Mouse (Mus musculus): Measurements from ENCODE around the gene Srp54b.
"Not testable (repeated sequence)": the region's sequence is repeated elsewhere in the genome, so short reads cannot be mapped to it uniquely, and the experiment has no call there.

The Srp54b gene

DNA sequence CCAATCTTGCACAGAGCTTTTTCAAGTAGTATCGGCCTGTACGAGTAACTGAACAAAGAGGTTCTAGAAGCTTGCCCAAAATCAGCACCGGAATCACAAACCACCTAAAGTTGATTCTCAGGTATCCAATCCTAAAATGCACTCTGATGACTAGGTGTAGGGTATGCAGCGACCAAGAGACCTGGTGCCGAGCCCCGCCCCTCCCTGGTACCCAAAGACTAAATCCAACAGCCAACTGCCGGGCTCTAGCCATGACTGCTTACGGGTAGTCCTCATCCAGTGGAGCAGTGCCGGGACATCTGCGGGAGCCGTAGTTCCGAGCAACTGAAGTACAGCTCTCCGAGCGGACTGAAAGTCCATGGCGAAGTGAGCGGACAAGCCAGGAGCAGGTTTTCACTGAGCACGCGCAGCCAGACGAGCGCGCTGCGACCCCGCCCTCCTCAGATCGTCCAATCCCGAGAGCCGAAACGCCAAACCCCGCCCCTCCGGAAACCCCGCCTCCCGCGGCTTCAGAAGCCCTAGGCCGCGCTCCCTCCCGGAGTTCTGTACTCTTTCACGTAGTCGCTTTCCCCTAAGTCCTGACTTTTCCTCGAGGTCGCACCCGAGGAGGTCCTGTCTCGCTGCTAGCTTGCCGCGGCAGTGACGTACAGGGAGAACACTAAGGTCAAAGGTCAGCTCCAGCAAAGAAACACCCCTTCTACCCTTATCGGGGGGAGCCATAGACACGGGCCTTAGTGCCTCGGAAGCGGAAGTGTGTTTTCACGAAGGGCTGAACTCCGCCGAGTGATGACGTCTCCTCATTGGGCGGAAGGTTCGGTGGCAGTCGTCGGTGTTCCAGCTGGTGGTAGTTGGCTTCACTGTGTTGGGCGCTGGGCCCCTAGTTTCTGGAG lies at the start of gene Srp54b:
Gene Srp54b, plus strand, starts transcription at position 546 of the 890 bp plus-strand sequence.
- DNase-seq (ENCODE audit: low spot score in 2 of 2) = not testable (repeated sequence)

DNA sequence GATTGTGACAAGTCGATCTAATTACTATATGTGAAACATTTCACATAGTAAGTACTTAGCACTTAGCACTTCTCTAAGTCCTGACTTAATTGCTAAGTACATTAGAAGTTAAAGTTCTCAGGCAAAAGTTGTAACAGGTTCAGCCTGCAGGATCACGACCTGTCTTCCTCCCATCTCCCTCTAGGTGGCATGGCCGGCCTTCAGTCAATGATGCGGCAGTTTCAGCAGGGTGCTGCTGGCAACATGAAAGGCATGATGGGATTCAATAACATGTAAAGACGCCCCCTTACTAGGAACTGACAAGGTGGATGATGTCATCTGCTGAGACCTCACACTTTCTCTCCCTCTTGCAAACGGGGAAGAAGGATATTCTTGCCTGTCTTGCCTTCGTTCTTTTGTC lies 42.3 kb upstream of the Srp54b start:
- DNase-seq (ENCODE audit: low spot score in 2 of 2) = not testable (repeated sequence)

DNA sequence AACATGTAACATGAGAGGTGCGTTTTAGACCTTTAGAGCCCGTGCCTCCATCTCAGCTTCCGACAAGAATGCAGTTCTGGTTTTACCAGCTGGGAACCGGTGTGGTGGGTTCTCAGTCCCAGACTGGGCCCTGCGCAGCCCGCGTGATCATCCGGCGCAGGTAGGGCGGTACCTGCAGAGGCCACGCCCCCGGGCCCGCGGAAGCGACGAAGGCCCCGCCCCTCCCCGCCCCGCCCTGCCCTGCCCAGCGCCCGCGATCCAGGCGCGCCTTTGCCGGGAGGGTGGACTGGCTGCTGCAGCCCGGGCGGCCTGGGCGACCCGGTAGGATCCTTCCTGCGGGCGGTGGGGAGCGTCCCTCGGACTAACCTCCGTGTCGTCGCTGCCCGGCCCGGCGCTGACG lies 30.7 kb upstream of the Srp54b start, which contains the start of gene Fam177a:
Gene Fam177a, plus strand, starts transcription at position 228 of the 400 bp plus-strand sequence.
- not testable (repeated sequence) for DNase-seq (ENCODE audit: low spot score in 2 of 2)

DNA sequence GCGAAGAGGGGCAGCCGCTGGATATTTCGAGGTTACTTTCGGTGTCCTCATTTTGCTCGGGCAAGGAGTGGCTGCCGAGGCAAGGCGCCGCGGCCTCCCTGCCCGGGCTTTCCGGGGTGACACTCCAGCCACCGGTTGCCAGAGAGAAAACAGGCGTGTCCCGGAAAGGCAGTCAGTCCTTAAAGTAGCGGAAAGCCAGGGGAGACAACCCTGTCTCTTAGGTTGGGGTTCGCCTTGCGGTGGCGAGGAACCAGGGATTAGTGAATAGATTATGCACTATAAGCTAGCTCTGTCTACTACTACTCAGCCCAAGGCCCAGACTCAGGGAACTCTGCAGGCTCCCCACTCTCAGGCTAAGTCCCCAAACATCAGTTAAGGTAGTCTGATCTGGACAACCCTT lies 30.2 kb upstream of the Srp54b start:
- not testable (repeated sequence) for DNase-seq (ENCODE audit: low spot score in 2 of 2)

DNA sequence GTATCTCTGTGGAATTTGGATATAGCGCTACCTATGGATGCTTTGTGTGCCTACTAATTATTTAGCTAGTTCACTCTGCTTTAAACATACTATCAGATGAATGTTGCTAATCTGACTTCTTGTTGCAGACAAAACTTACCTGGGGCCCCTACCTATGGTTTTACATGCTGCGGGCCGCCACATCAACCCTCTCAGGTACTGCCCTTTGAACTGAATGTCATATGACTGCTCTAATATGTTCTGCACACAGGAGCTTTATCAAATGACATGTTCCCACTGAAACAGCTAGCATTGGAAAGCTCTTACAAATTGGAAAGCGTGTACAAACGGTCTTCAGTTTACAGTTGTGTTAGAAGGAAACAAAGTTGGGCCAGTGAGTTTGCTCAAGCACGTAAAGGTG lies 19.4 kb upstream of the Srp54b start:
- not testable (repeated sequence) for DNase-seq (ENCODE audit: low spot score in 2 of 2)

DNA sequence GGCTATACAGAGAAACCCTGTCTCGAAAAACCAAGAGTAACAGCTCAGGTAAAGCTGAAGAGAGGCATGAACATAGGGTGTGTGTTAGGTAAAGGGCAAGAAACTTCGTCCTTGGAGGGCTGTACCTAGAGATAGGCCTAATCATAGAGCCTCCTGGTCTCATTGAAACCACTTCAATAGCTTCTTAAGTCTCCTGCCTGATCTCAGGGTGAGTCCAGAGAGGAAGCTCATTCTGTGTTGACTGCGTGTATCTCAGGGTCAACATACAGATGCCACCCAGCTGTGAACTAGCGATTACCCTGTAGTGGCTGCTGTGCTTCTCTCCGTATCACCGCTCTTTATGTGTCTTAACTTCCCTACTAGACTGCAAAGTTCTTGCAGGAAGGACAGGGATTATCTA lies 17.0 kb upstream of the Srp54b start:
- DNase-seq (ENCODE audit: low spot score in 2 of 2) = not testable (repeated sequence)

DNA sequence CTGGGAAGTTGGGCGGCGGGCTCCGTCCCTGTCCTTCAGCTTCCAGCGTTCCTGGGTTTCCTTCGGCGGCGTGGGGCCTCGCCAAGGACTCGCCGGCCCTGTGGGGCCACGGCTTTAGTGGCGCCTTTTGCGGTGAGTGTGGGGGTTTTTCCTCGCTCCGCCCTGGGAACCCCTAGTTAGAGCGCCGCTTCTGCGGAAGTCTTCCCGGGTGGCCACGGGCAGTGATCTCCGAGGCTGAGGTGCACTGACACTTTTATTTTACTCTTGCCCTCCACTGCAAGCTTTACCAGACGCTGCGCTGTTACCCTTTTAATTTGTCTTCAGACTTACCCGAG lies 512 bp downstream of the Srp54b start:
- not testable (repeated sequence) for DNase-seq (ENCODE audit: low spot score in 2 of 2)

DNA sequence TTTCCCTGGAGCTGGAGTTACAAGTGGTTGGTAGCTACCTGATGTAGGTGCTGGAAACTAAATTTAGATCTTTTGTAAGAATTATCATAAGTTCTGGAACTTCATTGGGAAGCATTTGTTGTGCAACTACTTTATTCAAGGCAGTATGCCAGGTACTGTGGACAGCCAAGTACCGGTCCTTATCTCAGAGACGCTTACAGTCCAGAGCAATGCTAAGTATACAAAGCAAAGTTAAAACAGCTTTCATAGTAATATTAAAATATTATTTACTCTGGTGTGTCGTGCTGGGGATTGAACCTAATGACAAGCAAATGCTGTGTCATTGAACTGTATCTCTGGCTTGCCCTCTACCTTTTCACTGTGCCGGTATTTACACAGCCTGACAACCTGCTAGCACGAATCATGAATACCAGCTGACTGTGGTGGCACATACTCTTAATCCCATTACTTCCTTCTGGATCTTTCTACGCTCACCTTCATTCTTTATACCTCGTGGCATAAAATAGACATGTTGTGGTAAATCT lies 12.2 kb downstream of the Srp54b start:
- not testable (repeated sequence) for DNase-seq (ENCODE audit: low spot score in 2 of 2)

DNA sequence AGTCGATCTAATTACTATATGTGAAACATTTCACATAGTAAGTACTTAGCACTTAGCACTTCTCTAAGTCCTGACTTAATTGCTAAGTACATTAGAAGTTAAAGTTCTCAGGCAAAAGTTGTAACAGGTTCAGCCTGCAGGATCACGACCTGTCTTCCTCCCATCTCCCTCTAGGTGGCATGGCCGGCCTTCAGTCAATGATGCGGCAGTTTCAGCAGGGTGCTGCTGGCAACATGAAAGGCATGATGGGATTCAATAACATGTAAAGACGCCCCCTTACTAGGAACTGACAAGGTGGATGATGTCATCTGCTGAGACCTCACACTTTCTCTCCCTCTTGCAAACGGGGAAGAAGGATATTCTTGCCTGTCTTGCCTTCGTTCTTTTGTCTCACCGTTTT lies 32.8 kb downstream of the Srp54b start:
- DNase-seq (ENCODE audit: low spot score in 2 of 2) = not testable (repeated sequence)

DNA sequence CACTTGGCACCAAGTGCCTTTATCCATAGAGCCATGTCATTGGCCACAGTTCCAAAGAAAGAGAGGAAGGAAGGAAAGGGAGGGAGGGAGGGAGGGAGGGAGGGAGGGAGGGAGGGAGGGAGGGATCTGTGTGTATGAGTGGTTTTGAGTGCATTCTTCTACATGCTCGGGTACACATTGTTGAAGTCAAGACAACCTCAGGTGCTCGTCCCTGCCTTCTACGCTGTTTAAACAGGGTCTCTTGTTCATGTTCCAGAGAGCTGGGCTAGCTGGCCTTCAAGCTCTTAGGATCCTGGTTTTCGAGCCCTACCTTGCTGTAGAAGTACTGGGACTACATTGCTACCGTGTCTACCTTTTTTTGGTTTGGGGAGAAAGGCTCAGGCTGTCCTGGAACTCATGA lies 34.2 kb downstream of the Srp54b start:
- not testable (repeated sequence) for DNase-seq (ENCODE audit: low spot score in 2 of 2)

DNA sequence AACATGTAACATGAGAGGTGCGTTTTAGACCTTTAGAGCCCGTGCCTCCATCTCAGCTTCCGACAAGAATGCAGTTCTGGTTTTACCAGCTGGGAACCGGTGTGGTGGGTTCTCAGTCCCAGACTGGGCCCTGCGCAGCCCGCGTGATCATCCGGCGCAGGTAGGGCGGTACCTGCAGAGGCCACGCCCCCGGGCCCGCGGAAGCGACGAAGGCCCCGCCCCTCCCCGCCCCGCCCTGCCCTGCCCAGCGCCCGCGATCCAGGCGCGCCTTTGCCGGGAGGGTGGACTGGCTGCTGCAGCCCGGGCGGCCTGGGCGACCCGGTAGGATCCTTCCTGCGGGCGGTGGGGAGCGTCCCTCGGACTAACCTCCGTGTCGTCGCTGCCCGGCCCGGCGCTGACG lies 44.4 kb downstream of the Srp54b start, which contains the start of gene 1700047I17Rik2:
Gene 1700047I17Rik2, plus strand, starts transcription at position 287 of the 400 bp plus-strand sequence.
- DNase-seq (ENCODE audit: low spot score in 2 of 2) = not testable (repeated sequence)

DNA sequence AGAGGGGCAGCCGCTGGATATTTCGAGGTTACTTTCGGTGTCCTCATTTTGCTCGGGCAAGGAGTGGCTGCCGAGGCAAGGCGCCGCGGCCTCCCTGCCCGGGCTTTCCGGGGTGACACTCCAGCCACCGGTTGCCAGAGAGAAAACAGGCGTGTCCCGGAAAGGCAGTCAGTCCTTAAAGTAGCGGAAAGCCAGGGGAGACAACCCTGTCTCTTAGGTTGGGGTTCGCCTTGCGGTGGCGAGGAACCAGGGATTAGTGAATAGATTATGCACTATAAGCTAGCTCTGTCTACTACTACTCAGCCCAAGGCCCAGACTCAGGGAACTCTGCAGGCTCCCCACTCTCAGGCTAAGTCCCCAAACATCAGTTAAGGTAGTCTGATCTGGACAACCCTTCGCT lies 44.9 kb downstream of the Srp54b start:
- not testable (repeated sequence) for DNase-seq (ENCODE audit: low spot score in 2 of 2)

DNA sequence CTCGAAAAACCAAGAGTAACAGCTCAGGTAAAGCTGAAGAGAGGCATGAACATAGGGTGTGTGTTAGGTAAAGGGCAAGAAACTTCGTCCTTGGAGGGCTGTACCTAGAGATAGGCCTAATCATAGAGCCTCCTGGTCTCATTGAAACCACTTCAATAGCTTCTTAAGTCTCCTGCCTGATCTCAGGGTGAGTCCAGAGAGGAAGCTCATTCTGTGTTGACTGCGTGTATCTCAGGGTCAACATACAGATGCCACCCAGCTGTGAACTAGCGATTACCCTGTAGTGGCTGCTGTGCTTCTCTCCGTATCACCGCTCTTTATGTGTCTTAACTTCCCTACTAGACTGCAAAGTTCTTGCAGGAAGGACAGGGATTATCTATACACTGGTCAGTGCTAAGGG lies 58.0 kb downstream of the Srp54b start:
- not testable (repeated sequence) for DNase-seq (ENCODE audit: low spot score in 2 of 2)

DNA sequence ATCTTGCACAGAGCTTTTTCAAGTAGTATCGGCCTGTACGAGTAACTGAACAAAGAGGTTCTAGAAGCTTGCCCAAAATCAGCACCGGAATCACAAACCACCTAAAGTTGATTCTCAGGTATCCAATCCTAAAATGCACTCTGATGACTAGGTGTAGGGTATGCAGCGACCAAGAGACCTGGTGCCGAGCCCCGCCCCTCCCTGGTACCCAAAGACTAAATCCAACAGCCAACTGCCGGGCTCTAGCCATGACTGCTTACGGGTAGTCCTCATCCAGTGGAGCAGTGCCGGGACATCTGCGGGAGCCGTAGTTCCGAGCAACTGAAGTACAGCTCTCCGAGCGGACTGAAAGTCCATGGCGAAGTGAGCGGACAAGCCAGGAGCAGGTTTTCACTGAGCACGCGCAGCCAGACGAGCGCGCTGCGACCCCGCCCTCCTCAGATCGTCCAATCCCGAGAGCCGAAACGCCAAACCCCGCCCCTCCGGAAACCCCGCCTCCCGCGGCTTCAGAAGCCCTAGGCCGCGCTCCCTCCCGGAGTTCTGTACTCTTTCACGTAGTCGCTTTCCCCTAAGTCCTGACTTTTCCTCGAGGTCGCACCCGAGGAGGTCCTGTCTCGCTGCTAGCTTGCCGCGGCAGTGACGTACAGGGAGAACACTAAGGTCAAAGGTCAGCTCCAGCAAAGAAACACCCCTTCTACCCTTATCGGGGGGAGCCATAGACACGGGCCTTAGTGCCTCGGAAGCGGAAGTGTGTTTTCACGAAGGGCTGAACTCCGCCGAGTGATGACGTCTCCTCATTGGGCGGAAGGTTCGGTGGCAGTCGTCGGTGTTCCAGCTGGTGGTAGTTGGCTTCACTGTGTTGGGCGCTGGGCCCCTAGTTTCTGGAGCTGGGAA lies 75.0 kb downstream of the Srp54b start, which contains the start of gene Srp54c:
Gene Srp54c, plus strand, starts transcription at position 543 of the 894 bp plus-strand sequence.
- DNase-seq (ENCODE audit: low spot score in 2 of 2) = not testable (repeated sequence)

DNA sequence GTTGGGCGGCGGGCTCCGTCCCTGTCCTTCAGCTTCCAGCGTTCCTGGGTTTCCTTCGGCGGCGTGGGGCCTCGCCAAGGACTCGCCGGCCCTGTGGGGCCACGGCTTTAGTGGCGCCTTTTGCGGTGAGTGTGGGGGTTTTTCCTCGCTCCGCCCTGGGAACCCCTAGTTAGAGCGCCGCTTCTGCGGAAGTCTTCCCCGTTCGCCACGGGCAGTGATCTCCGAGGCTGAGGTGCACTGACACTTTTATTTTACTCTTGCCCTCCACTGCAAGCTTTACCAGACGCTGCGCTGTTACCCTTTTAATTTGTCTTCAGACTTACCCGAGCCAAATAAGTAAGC lies 75.6 kb downstream of the Srp54b start:
- DNase-seq (ENCODE audit: low spot score in 2 of 2) = not testable (repeated sequence)

Measured in frontal cortex, postnatal 14 days (tissue).